Mouse (Mus musculus) gastrocnemius, adult 2 months (tissue): ENCODE measurements around the gene Eif4g1. TPM values are rescaled to one million over a fixed set of nuclear protein-coding genes. Genes with fewer than 3 reads are reported as not detected.
A peak's percentile ranks its signal among the peaks of the same experiment; 100 is the strongest.

Experiments used
- DNase-seq: peaks from one replicate; pipeline ENCODE4 v3.0.0; 2022
- H3K27ac ChIP-seq: fragments of 200-600 bp; 2 replicates; pipeline ENCODE4 v1.8.1; 2022; ENCODE audit warnings: mild to moderate bottlenecking
- H3K4me3 ChIP-seq: fragments of 200-600 bp; 2 replicates; pipeline ENCODE4 v1.8.1; 2022; ENCODE audit warnings: mild to moderate bottlenecking, moderate library complexity
- CTCF ChIP-seq: fragments of 200-600 bp; IDR thresholded peaks from 2 replicates; pipeline ENCODE4 v1.8.1; 2022; ENCODE audit warnings: antibody characterized with exemption, mild to moderate bottlenecking, moderate library complexity
- intact Hi-C: fragments of 180-260 bp; cut with DNase I; formaldehyde crosslinking; loops from one replicate; pipeline ENCODE4 v1.15.1; 2025
- total RNA-seq, 2 experiments: library from RNA; stranded (reverse); gene quantifications; 2 replicates each; pipeline ENCODE4 v1.2.3; 2021

The Eif4g1 gene
- total RNA-seq, 2 experiments from 2014 or later = 428 to 462 TPM

DNA sequence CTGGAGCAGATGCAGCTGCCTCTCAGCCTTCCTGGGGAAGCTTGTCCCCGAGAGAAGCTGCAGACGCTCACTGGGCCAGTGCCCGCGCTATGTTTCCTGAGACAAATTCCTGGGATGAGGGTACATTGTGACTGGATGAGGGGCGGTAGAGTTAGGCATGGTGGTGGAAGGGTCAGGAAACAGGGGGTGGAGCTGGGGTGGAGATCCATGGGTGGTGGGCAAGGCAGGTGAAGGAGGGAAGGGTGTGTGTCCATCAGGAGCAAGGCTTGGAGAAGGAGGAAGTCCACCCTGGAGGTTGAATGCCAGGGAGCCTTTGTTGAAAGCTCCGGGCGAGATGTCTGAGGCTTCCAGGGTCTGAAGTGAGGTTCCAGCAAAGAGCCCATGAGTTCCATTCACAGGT lies 57.2 kb downstream of the Eif4g1 start:
- DNase-seq = peak; percentile 21
- Histone ChIP-seq H3K27ac (peak overlapping the region; percentile 79), H3K4me3 (peak overlapping the region; percentile 40)
- TF ChIP-seq CTCF = no peak
- intact Hi-C loops = loop anchor here (2.0 kb wide), 1 partner anchor 35 kb away; no protein-coding TSS in a partner anchor

DNA sequence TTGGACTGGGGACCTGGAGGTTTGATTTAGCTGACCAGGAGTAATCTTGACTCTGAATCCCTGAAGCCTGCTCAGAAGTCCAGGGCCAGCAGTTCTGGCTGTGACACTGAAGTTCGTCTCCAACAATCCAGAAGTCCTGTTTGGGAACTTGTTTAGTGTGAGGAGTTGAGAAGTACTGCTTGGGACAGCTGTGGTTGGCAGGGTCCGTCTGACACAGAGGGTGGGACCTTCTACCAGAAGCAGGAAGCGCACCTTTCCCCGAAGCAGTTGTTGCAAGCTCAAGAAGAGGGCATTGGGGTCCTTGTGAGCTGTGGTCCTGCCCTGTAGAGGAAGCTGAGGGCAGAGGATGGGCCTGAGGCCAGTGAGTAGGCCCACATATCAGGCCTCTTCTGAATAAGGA lies 57.6 kb downstream of the Eif4g1 start:
- intact Hi-C loops = loop anchor here (2.0 kb wide), 1 partner anchor 35 kb away; no protein-coding TSS in a partner anchor
- TF ChIP-seq CTCF = no peak
- Histone ChIP-seq H3K27ac (peak overlapping the region; percentile 79), H3K4me3 (peak overlapping the region; percentile 40)
- peak; percentile 27 for DNase-seq

DNA sequence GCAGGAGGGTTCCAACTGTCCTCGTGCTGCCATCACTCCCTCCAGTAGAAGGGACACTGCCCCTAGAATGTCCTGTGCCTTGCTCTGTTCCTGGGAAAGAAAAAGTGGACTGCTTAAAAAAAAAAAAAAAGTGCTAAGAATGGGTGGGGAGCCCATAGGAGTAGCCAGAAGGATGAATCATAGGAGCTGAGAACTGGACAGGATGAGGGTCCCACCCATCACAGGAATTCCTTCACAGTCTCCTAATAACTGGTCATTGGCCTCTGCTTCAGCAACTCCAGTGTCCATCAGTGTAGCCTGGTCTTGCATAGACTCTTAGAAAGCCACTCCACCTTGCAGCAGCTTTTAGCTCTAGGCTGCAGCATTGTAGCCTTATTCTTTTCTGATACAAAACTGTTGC lies 58.3 kb downstream of the Eif4g1 start:
- Histone ChIP-seq H3K27ac (peak overlapping the region; percentile 79), H3K4me3 (peak overlapping the region; percentile 40)
- no peak for TF ChIP-seq CTCF
- DNase-seq = peak; percentile 28
- intact Hi-C loops = no loop called here

DNA sequence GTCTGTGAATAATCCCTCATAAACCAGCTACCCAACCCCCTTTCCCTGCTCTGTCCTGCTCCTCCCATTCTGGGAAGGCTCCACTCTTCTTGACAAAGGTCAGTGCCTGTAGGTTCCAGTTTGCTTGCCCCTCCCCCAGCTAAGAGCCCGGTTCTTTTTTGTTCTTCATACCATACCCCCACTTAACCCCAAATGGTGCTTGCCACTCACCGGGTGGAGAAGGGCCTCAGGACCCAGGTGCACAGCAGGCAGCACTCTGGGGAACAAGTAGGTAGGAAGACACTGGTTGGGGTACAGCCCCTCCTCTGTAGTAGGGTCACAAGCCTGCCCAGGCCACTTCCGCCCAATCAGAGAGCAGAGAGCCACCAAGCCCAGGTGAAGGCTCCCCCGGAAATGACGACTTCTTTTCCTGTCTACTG lies 62.2 kb downstream of the Eif4g1 start:
- TF ChIP-seq CTCF = no peak
- H3K27ac ChIP-seq = peak overlapping the region; percentile 82
- no peak for DNase-seq
- intact Hi-C loops = no loop called here
- peak overlapping the region; percentile 60 for H3K4me3 ChIP-seq

DNA sequence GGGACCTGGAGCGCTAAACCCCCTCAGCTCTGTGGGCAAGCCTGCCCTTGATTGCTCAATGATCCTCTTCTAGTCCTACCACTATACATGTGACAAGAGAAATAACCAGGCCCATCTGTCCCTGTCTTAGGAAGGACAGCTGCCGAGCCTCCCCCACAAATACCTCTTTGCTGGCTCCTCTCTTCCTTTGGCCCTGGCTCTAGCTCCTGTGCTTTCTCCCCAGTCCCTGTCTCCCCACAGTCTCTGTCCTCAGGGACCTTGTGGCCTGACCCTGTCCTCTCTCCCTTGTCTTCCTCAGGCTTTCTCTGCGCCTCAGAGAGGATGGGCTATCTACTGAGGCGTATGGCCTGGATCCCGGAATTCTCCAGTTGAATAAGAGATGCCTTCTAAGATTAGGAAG lies 63.6 kb downstream of the Eif4g1 start:
- intact Hi-C loops = no loop called here
- no peak for TF ChIP-seq CTCF
- no peak overlapping the region for H3K4me3 ChIP-seq
- H3K27ac ChIP-seq = peak overlapping the region; percentile 35; the same call in 1 of the 2 replicates
- no peak for DNase-seq

DNA sequence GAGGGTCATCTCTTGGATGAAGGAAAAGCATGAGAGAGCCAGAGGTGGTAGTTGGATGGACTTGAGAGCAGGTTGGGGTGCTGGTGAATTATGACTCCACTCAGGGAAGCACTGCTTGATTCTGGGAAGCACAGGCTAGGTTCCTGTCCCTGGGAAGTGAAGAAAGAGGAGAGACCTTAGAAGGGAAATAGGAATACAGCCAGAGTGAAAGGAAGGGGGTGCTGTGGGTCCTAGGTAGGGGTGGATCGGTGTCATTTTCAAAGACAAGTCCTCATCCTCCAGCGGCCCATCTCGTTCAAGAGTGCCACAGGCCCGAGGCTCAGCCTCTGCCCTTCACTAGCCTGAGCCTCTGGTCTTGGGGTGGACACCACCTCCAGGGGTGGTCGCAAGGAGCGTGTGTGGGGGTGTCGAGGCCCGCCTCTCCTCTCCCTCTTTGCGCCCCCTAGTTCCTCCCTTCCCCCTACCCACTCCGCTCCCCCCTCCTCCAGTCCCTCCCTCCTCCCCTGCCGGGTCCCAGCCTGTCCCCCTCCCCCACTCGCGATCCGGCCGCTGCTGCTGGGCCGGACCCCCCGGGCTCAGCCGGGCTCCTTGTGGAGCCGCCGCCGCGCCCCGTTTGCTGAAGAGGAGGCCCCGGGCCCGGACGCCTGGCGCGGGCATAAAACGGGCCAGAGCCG lies 64.3 kb downstream of the Eif4g1 start:
- no peak for DNase-seq
- Histone ChIP-seq H3K4me3 (peak overlapping the region; percentile 92), H3K27ac (peak overlapping the region; percentile 91)
- intact Hi-C loops = no loop called here
- TF ChIP-seq CTCF = no peak

DNA sequence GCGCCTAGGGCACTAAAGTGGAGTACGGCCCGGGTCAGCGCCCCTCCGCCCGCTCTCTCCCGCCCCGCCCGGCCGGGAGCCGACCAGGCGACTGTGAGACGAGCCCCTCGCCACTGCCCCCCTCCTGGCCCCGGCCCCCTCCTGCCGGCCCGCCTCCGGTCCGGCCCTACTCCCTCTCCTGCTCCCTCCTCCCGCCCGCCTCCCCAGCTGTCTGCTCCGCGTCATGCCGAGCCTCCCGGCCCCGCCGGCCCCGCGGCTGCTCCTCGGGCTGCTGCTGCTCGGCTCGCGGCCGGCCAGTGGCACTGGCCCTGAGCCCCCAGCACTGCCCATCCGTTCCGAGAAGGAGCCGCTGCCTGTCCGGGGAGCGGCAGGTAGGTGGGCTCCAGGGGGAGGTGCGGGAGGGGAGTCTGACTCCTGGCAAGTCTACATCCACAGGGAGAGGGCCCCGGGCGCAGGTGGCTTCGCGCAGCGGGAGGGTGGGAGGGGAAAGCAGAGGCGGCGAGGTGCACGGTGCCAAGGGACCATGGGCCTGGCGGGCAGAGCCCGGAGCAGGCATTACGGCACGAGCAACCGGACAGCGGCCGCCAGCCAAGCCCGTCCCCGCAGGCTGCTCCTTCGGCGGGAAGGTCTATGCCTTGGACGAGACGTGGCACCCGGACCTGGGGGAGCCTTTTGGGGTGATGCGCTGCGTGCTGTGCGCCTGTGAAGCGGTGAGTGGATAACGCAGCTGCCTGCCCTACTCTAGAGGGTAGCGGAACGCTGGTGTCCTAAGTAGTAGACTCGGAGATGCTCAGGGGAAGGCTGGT lies 65.0 kb downstream of the Eif4g1 start, which contains the start of gene Chrd:
Gene Chrd, plus strand, starts transcription at position 203 of the 806 bp plus-strand sequence.
- peak within 1 kb of the TSS; percentile 92 for H3K4me3 ChIP-seq
- peak within 1 kb of the TSS; percentile 91 for H3K27ac ChIP-seq
- DNase-seq = peak; percentile 88
- no peak for TF ChIP-seq CTCF
- intact Hi-C loops = no loop called here

DNA sequence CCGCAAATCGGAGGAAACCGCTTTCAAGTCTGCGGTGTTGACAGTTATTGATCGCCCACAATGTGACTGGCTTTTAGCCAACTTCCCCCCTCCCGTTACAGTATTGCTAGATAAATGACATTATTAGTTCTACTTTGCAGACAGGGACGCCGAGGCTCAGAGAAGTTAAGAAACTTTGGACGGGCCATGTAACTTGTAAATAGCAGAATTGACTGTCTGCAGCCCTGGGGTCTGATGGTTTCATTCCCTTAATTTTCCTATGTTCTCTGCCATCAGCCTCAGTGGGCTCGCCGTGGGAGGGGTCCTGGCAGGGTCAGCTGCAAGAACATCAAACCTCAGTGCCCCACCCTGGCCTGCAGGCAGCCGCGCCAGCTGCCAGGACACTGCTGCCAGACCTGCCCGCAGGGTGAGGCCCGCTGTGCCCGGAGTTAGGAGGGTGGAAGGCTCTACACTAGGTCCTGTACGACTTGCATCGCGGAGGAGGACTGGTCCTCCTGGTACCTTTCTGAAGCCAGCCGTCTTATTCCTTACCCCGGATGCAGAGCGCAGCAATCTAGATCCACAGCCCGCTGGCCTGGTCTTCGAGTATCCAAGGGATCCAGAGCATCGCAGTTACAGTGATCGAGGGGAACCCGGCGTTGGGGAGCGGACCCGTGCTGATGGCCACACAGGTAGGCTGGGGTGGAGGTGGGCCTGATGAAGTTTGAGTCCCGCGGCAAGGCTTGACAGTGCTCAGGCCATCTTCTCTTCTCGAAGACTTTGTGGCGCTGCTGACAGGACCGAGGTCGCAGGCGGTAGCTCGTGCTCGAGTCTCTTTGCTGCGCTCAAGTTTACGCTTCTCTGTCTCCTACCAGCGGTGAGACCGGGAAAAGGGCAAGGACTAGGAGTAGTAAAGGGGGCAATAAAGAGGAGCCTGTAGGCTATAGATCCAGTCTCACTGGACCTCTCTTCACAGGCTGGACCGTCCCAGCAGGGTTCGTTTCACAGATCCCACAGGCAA lies 65.9 kb downstream of the Eif4g1 start, which contains the start of gene Thpo:
Gene Thpo, minus strand, starts transcription at position 781 of the 1,000 bp plus-strand sequence.
- Histone ChIP-seq H3K4me3 (peak within 1 kb of the TSS; percentile 92), H3K27ac (peak within 1 kb of the TSS; percentile 91)
- DNase-seq = no peak
- intact Hi-C loops = no loop called here
- TF ChIP-seq CTCF = no peak

DNA sequence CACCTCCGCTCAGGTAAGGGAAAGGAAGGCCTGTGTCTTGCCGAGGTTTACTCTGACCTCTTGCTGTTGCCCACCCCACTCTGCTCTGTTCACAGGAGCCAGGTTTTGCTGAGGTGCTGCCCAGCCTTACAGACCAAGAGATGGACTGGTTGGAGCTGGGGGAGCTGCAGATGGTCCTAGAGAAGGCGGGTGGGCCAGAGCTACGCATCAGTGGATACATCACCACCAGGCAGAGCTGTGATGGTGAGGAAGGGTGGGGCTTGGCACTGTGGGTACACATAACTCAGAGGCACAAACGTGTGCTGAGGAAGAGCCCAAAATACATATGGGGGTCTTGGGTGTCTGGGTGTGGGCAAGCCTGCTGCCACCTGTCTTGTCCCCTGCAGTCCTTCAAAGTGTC lies 67.5 kb downstream of the Eif4g1 start:
- Histone ChIP-seq H3K4me3 (no peak overlapping the region), H3K27ac (no peak overlapping the region)
- DNase-seq = no peak
- intact Hi-C loops = no loop called here
- TF ChIP-seq CTCF = no peak

DNA sequence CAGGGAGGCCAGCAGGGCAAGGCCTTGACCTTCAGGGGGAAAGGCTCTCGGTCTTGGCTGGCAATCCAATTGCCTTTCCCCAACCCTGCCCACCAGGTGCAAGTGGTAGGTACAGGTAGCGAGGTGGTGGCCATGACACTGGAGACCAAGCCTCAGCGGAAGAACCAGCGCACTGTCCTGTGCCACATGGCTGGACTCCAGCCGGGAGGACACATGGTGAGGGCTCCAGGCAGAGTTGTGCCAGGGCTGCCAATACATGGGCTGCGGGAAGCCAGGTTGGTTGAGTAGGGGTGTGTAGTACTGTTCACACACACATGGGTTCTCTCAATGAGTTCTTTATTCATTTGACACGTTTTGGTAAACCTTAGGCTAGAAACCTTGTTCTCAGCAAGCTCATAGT lies 68.1 kb downstream of the Eif4g1 start:
- intact Hi-C loops = no loop called here
- TF ChIP-seq CTCF = no peak
- Histone ChIP-seq H3K27ac (no peak overlapping the region), H3K4me3 (no peak overlapping the region)
- DNase-seq = no peak

DNA sequence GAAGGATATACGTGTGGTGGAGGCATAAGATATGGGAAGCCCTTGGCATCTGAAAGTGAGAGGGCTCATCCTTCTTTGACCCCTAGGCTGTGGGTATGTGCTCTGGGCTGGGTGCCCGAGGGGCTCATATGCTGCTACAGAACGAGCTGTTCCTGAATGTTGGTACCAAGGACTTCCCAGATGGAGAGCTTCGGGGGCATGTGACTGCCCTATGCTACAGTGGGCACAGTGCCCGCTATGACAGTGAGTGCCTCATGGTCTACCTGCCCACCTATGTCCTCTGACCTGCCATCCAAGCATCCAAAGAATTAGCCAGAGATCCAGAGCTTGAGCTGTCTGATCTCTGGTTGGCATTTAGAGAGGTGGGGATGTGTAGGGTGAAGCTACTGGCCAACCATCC lies 68.7 kb downstream of the Eif4g1 start:
- DNase-seq = no peak
- no peak overlapping the region for H3K4me3 ChIP-seq
- intact Hi-C loops = no loop called here
- no peak for TF ChIP-seq CTCF
- H3K27ac ChIP-seq = no peak overlapping the region

DNA sequence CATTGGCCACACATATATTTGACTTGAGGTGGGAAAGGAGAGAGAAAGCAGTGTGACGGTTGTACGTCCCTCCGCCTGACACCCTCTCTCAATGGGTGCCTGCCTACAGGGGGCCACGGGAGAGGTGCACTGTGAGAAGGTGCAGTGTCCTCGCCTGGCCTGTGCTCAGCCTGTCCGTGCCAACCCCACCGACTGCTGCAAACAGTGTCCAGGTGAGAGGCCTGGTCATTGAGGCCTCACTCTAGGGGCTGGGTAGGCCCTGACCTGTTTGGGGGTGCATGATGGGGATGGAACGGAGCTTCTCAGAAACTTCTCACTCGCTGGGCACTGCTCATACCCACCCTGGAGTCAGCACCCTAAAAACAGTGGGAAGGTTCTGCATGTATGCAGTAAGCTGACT lies 71.7 kb downstream of the Eif4g1 start:
- Histone ChIP-seq H3K4me3 (no peak overlapping the region), H3K27ac (no peak overlapping the region)
- DNase-seq = no peak
- intact Hi-C loops = no loop called here
- TF ChIP-seq CTCF = no peak

Other genes starting within 250 kb of the Eif4g1 start
- gene Abcc5, start 241.9 kb upstream of the Eif4g1 start, total RNA-seq = 10 to 100 TPM; 54.4 to 66.0 TPM
- gene Eif2b5, start 169.5 kb upstream of the Eif4g1 start, total RNA-seq = 10 to 100 TPM; 55.7 to 62.8 TPM
- gene Dvl3, start 151.3 kb upstream of the Eif4g1 start, total RNA-seq = 10 to 100 TPM; 30.7 to 31.3 TPM
- 100 to 1,000 TPM; 137 to 157 TPM for gene Ap2m1, start 132.8 kb upstream of the Eif4g1 start, total RNA-seq
- gene Abcf3, start 119.7 kb upstream of the Eif4g1 start, total RNA-seq = 10 to 100 TPM; 59.8 to 70.7 TPM
- under 1 TPM; 0.08 to 0.20 TPM for gene Vwa5b2, start 78.8 kb upstream of the Eif4g1 start, total RNA-seq
- gene Eef1akmt4, start 56.7 kb upstream of the Eif4g1 start, total RNA-seq = 1 to 10 TPM; 3.4 to 6.3 TPM
- not detected for gene Gm49333, start 56.7 kb upstream of the Eif4g1 start, total RNA-seq
- 10 to 100 TPM; 13.4 to 14.6 TPM for gene Alg3, start 56.6 kb upstream of the Eif4g1 start, total RNA-seq
- 1 to 10 TPM; 1.1 to 1.3 TPM for gene Camk2n2, start 47.0 kb upstream of the Eif4g1 start, total RNA-seq
- gene Ece2, start 38.5 kb upstream of the Eif4g1 start, total RNA-seq = under 1 TPM in 1 of 2 experiments, not detected in 1; 0.42 TPM
- 100 to 1,000 TPM; 223 to 253 TPM for gene Psmd2, start 16.7 kb upstream of the Eif4g1 start, total RNA-seq
- gene Fam131a, start 24.9 kb downstream of the Eif4g1 start, total RNA-seq = 10 to 100 TPM; 46.0 to 62.9 TPM
- 1 to 10 TPM; 7.6 to 9.2 TPM for gene Polr2h, start 49.4 kb downstream of the Eif4g1 start, total RNA-seq
- 1 to 10 TPM in 1 of 2 experiments, under 1 TPM in 1; 0.89 to 1.0 TPM for gene Clcn2, start 49.4 kb downstream of the Eif4g1 start, total RNA-seq
- gene Chrd, start 64.8 kb downstream of the Eif4g1 start, total RNA-seq = 1 to 10 TPM; 2.9 to 3.6 TPM
- 1 to 10 TPM; 5.1 to 6.3 TPM for gene Thpo, start 66.2 kb downstream of the Eif4g1 start, total RNA-seq